Mouse (Mus musculus): ENCODE results near the gene Olfr308.
"Not testable (repeated sequence)": the region's sequence is repeated elsewhere in the genome, so short reads cannot be mapped to it uniquely, and the experiment has no call there.

Gene Olfr308

DNA sequence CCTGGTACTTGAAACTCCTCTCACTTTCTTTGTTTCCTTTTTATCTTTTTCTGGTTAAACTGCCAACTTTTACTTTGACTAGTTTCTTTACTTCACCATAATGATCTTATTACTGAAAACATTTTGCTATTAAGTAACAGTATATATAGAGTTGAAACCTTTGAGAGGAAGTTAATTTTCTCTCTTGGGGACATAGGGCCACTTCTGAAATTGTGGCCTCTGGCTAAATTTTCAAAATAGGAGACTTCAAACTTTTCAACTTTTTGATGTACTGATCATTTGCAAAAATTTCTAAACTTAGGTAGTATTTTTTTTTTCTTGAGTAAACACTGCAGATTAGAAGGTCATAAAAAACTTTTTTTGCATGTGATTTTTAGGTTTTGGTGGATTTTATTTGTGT, at the start of gene Olfr308:
Gene Olfr308, minus strand, starts transcription at position 101 of the 400 bp plus-strand sequence.
- DNase-seq (ENCODE audit: low spot score): no peak

GRCm38 (mm10) chr7:86366828-86367227, 41.4 kb upstream of the Olfr308 start, which contains the start of gene Olfr305:
Gene Olfr305, minus strand, starts transcription at chr7:86366928.
- DNase-seq (ENCODE audit: low spot score): no peak

GRCm38 (mm10) chr7:86346296-86346695, 20.9 kb upstream of the Olfr308 start:
- DNase-seq (ENCODE audit: low spot score): not testable (repeated sequence)

- no peak for DNase-seq (ENCODE audit: low spot score)
These were observed 18.8 kb upstream of the Olfr308 start for GRCm38 (mm10) chr7:86344253-86344652.

DNA sequence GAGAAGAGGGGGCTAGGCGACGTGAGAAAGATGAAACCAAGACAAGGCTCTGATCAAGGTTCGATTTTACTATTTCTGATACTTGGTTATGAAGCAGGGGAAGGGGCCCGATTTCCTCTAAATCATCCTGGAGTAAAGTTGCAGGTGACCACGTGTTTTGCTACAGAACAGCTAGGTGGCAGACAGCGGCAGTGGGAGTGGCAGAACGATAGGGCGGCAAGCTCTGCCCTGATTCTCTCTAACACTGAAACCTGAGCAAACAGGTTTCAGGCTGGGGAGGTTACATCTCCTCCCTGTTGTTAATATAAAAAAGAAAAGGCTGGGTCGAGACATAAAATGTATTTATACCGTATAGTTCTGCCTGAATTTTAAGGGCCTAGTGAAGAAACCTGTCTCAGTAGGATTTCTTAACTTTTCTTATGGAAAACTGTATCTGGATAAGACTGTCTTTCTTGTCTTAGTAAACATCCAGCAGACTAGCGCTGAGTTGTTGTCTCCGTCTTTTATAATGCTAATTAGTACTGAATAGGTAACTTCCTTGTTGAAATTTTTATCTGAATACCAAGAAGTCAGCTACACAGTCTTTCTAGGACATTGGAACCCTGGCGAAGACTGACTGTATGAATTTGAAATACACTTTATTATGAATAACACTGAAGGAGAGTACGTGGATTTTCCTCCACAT, 17.6 kb upstream of the Olfr308 start:
- no peak for DNase-seq (ENCODE audit: low spot score)

- no peak for DNase-seq (ENCODE audit: low spot score)
These were observed 12.1 kb upstream of the Olfr308 start, which contains the start of gene Olfr307 for GRCm38 (mm10) chr7:86337486-86337885. Gene Olfr307, minus strand, starts transcription at chr7:86337586.

DNA sequence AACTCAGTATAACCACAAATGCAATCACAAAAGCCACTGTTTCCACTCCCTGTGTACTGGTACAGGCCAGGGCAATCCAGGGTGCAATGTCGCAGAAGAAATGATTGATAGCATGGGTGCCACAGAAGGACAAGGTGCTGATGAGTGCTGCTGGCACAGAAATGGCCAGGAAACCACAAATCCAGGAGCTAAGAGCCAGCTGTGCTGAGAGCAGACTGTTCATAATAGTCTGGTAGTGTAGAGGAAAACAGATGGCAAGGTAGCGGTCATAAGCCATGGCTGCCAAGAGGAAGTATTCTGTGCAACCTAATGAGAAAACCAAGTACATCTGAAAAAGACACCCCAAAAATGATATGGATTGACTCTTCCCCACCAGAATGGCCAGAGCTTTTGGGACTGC, 4.1 kb downstream of the Olfr308 start:
- no peak for DNase-seq (ENCODE audit: low spot score)

DNA sequence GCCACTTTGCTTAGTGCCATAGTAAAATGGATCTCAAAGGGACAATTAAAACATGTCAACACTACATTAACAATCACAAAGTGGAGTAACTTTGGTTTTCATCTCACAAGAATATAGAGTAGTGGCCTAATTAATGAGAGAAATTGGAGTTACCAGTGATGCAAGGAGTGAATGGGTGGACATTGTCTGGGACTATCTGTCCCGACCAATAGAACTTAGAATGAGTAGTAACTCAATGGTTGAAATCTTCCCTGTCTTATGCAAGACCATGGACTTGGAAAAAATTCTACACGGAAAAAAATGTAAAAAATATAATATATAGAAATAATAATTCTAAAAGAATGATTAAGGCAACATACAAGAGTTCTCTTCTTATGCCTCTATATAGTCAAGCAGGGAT, 11.8 kb downstream of the Olfr308 start, which contains the start of gene Olfr309:
Gene Olfr309, minus strand, starts transcription at position 101 of the 400 bp plus-strand sequence.
- DNase-seq (ENCODE audit: low spot score): no peak

GRCm38 (mm10) chr7:86277072-86277471, 48.4 kb downstream of the Olfr308 start, which contains the start of gene Olfr310:
Gene Olfr310, minus strand, starts transcription at chr7:86277172.
- no peak for DNase-seq (ENCODE audit: low spot score)

All from yolk sac, embryonic 10.5 days (tissue).